Mouse (Mus musculus) ES-E14 (cell line): ENCODE results near the gene Prepl. TPM values are rescaled to one million over a fixed set of nuclear protein-coding genes. Genes with fewer than 3 reads are reported as not detected.

Source experiments
- DNase-seq: peaks from one replicate; pipeline ENCODE4 v3.0.0-alpha.2; 2013; ENCODE audit warnings: low read depth, low spot score
- H3K27ac ChIP-seq: 2 replicates; pipeline ENCODE4 v1.5.1; 2012; ENCODE audit warnings: low read depth, mild to moderate bottlenecking, low read length, moderate library complexity, mixed read lengths; ENCODE audit not compliant: poor library complexity, insufficient read depth, severe bottlenecking
- H3K36me3 ChIP-seq: 2 replicates; pipeline ENCODE4 v1.6.1; 2012; ENCODE audit warnings: mild to moderate bottlenecking, low read length, moderate library complexity, mixed read lengths; ENCODE audit not compliant: control insufficient read depth, poor library complexity, insufficient read depth, severe bottlenecking
- H3K4me1 ChIP-seq, 2 experiments: fragments of 150-350 bp in 1 of 2; sonication (generic) in 1 of 2; 2 replicates each; pipeline ENCODE4 v1.6.1; 2012; ENCODE audit warnings: low read length in 2 of 2, mild to moderate bottlenecking in 1 of 2, mixed read lengths in 1 of 2; ENCODE audit not compliant: control insufficient read depth in 2 of 2, insufficient read depth in 2 of 2, poor library complexity in 1 of 2
- H3K4me3 ChIP-seq, 2 experiments: fragments of 150-350 bp in 1 of 2; sonication (generic) in 1 of 2; 2 replicates each; pipeline ENCODE4 v1.5.1; 2012; ENCODE audit warnings: low read length in 2 of 2, low read depth in 1 of 2, mild to moderate bottlenecking in 1 of 2, mixed read lengths in 1 of 2; ENCODE audit not compliant: insufficient read depth in 1 of 2, poor library complexity in 1 of 2, severe bottlenecking in 1 of 2
- H3K9ac ChIP-seq: 2 replicates; pipeline ENCODE4 v1.6.1; 2012; ENCODE audit warnings: low read depth, mild to moderate bottlenecking, low read length, mixed read lengths; ENCODE audit not compliant: poor library complexity, insufficient read depth, severe bottlenecking
- H3K9me3 ChIP-seq: fragments of 150-350 bp; sonication (generic); 2 replicates; pipeline ENCODE4 v1.6.1; 2012; ENCODE audit warnings: low read depth, mild to moderate bottlenecking, low read length; ENCODE audit not compliant: control insufficient read depth, insufficient read depth
- CHD2 ChIP-seq: IDR thresholded peaks from 2 replicates; pipeline ENCODE4 v1.6.1; 2014; ENCODE audit warnings: mild to moderate bottlenecking, low read depth, low read length, inconsistent platforms
- HCFC1 ChIP-seq: IDR thresholded peaks from 2 replicates; pipeline ENCODE4 v1.6.1; 2012; ENCODE audit warnings: low read length, inconsistent platforms, borderline replicate concordance; ENCODE audit not compliant: insufficient read depth
- MAFK ChIP-seq: IDR thresholded peaks from 2 replicates; pipeline ENCODE4 v1.6.1; 2014; ENCODE audit warnings: mild to moderate bottlenecking, low read depth, low read length, inconsistent platforms; ENCODE audit not compliant: insufficient read depth
- ZC3H11A ChIP-seq: IDR thresholded peaks from 2 replicates; pipeline ENCODE4 v1.6.1; 2012; ENCODE audit warnings: low read depth, mild to moderate bottlenecking, inconsistent platforms, low read length, borderline replicate concordance
- ZNF384 ChIP-seq: IDR thresholded peaks from 2 replicates; pipeline ENCODE4 v1.6.1; 2012; ENCODE audit warnings: low read depth, low read length, inconsistent platforms
- in situ Hi-C, 2 experiments: fragments of 600-800 bp; cut with MboI; formaldehyde crosslinking; loops; one replicate each; pipeline ENCODE4 v1.15.1; 2025; ENCODE audit warnings: low sequenced_read_pairs in 2 of 2, inconsistent platforms in 1 of 2; ENCODE audit not compliant: unreplicated experiment in 2 of 2
- total RNA-seq: library from RNA; depleted of rRNA; stranded (reverse); fragments of 300-350 nt; gene quantifications from 2 replicates; pipeline ENCODE4 v1.2.3, GENCODE M21; 2012

The Prepl gene
- total RNA-seq, 1 experiment: 16.6 TPM

DNA sequence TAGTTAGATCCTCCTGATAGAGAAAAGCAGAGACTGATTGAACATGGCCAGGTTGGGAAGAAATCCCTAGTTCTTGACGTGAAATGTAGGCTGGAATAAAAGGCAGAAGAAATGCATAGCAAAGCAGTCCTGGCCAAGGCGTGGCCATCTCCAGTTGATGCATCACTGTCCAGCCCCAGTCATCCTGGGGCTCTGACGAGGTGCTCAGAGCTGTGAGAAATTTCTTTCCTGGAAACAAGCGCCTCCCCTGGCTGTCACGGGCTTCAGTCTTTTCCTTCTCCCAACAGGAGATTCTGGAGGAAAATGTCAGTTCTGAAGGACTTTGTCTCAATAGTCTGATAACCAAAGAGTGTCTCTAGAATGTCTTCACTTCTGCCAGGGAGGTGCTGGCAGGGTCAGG lies 59.4 kb downstream of the Prepl start:
- no peak overlapping the region for H3K4me3 ChIP-seq
- H3K36me3 ChIP-seq: no peaks in the 10 kb centered on the region
- TF ChIP-seq HCFC1: no peak
- TF ChIP-seq ZC3H11A: no peak
- TF ChIP-seq MAFK: no peak
- no peak for TF ChIP-seq CHD2
- no peak for TF ChIP-seq ZNF384
- H3K9me3 ChIP-seq: no peaks in the 10 kb centered on the region
- H3K27ac ChIP-seq: no peak overlapping the region
- H3K4me1 ChIP-seq: no peaks in the 10 kb centered on the region
- in situ Hi-C loops: no loop called here
- no peak overlapping the region for H3K9ac ChIP-seq
- no peak for DNase-seq

DNA sequence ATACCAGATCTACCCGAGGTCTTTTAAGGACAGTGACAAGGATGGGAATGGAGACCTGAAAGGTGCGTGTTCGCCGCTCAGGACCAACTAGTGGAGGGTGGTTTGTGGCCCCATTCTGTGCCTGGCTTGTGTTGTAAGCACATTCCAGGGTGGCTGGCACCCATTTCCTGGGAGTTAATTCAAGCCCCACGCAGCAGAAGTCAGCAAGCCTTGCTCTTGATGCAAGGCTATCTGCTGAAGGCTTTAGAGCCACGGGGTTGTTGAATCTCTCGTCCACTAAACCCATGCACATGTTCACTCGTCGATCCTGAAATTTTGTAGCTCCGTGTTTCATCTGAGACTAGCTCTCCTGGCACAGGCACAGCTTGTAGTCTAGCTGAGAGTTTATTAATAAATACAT lies 61.2 kb downstream of the Prepl start:
- no peak overlapping the region for H3K4me3 ChIP-seq
- H3K9me3 ChIP-seq: no peaks in the 10 kb centered on the region
- H3K36me3 ChIP-seq: peaks cover 3% of the 10 kb centered on the region; the same call in 1 of the 2 replicates
- TF ChIP-seq MAFK: no peak
- H3K27ac ChIP-seq: no peak overlapping the region
- DNase-seq: no peak
- no peak overlapping the region for H3K9ac ChIP-seq
- in situ Hi-C loops: no loop called here
- H3K4me1 ChIP-seq: no peaks in the 10 kb centered on the region; a peak in 1 of 4 replicates

DNA sequence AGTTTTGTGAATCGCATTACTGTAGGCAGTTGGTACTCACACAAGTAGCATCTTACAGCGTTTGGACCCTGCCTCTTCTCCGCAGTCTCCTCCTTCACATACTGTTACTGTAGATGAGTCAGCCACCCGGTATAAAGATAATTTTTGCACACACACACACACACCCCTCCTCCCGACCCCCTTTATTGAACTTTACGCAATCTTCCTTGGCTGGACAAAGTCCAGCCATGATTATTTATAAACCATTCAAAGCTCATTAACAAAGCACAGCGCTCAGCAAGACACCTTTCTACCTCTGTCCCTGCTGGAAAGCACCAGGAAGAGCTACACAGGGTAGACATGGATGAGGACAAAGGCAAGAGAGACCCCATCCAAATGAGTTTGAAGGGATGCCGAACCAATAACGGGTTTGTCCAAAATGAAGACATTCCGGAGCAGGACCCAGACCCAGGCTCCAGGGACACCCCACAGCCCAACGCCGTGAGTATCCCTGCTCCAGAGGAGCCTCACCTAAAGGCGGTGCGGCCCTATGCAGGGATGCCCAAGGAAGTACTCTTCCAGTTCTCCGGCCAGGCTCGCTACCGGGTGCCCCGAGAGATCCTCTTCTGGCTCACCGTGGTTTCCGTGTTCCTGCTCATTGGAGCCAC lies 61.8 kb downstream of the Prepl start, which contains the start of gene Slc3a1:
Gene Slc3a1 (plus strand): TSS at position 284 of the 647 bp plus-strand sequence.
- Histone ChIP-seq H3K27ac (no peak within 1 kb of the TSS), H3K4me1 (peaks cover 0 to 2% of the 10 kb centered on the region in 2 experiments; a peak in 1 of 4 replicates), H3K36me3 (peaks cover 3% of the 10 kb centered on the region; the same call in 1 of the 2 replicates), H3K9ac (no peak within 1 kb of the TSS), H3K9me3 (no peaks in the 10 kb centered on the region), H3K4me3 (no peak within 1 kb of the TSS)
- DNase-seq: no peak
- in situ Hi-C loops: no loop called here
- TF ChIP-seq MAFK: no peak
- TF ChIP-seq CHD2: no peak
- TF ChIP-seq ZC3H11A: no peak
- no peak for TF ChIP-seq ZNF384
- TF ChIP-seq HCFC1: no peak

DNA sequence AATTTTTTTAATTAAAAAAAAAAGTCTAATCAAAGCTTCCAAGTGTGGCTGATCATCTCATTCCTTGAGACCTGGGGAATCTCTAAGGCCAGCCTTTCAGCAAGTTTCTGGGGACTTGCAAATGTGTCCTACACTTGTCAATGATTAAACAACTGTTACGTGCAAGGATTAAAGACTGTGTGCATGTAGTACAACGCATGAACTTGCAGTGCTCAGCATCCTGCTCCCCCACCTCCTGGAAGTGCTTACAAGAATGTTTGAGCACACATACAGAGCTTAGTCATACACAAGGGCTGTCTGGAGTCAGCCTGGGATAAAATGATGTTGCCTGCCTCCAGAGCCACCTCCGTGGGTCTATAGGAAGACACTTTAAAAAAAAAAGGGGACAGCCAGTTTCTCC lies 62.8 kb downstream of the Prepl start:
- in situ Hi-C loops: no loop called here
- Histone ChIP-seq H3K4me3 (no peak overlapping the region), H3K27ac (no peak overlapping the region), H3K36me3 (peaks cover 3% of the 10 kb centered on the region; the same call in 1 of the 2 replicates), H3K9me3 (no peaks in the 10 kb centered on the region), H3K9ac (no peak overlapping the region), H3K4me1 (peaks cover 0 to 3% of the 10 kb centered on the region in 2 experiments; a peak in 1 of 4 replicates)
- TF ChIP-seq ZC3H11A: no peak
- TF ChIP-seq CHD2: no peak
- no peak for TF ChIP-seq MAFK
- TF ChIP-seq HCFC1: no peak
- no peak for TF ChIP-seq ZNF384
- DNase-seq: no peak

DNA sequence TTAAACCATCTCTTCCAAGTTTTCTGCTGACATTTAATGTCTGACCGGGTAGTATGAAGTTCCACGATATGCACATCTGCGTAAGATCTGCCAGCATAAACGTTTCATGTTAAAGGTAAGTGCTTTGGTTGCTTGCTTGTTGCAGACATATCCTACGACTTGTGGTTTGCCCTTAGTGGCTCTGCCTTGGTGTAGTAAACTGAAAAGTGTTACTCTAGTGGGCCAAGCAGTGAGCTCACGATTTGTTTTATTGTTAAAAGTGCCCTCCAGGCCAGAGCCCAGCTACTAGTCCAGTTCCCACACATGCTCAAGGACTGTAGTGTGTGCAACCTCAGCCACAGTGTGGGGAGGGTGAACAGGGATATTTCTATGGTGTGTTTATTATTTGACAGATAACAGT lies 63.6 kb downstream of the Prepl start:
- no peak overlapping the region for H3K27ac ChIP-seq
- H3K9ac ChIP-seq: no peak overlapping the region
- peaks cover 3% of the 10 kb centered on the region; the same call in 1 of the 2 replicates for H3K36me3 ChIP-seq
- in situ Hi-C loops: no loop called here
- H3K4me3 ChIP-seq: no peak overlapping the region
- DNase-seq: no peak
- TF ChIP-seq ZC3H11A (no peak), MAFK (no peak), HCFC1 (no peak), CHD2 (no peak), ZNF384 (no peak)
- no peaks in the 10 kb centered on the region for H3K9me3 ChIP-seq
- peaks cover 0 to 3% of the 10 kb centered on the region in 2 experiments; a peak in 1 of 4 replicates for H3K4me1 ChIP-seq
